Mouse (Mus musculus) thymus, postnatal 36 days (tissue): Measurements from ENCODE around the gene Gm15155.
"Not testable (repeated sequence)": the region's sequence is repeated elsewhere in the genome, so short reads cannot be mapped to it uniquely, and the experiment has no call there.

ENCODE experiments used
- DNase-seq, 2 experiments: peaks; one replicate each; pipeline ENCODE4 v3.0.0; 2022; ENCODE audit warnings: mixed read lengths in 2 of 2

Gm15155 gene

GRCm38 (mm10) chrX:155624341-155624841 is at the start of gene Gm15155:
Gene Gm15155, plus strand, starts transcription at chrX:155624741.
- no peak for DNase-seq

GRCm38 (mm10) chrX:155579791-155580190 is 44.8 kb upstream of the Gm15155 start:
- no peak for DNase-seq

GRCm38 (mm10) chrX:155584586-155584985 is 40.0 kb upstream of the Gm15155 start:
- DNase-seq, result no peak

DNA sequence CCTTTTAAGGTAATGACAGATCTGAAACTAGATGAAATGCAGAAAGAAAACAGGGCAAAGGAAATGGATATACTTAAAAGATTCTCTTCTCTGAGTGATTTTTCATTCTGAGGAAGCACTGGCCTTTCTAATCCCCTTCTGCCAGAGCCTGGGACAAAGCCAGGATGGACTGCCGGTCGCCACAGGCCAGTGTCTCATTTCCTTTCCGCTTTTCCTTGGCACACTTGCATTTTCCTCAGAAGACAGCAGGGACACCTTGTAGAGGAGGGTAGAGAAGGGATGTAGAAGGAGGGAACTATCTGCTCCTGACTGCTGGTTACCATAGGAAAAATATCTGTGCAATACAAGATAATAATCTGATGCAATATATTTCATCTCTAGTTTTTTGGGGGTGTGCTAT is 33.1 kb upstream of the Gm15155 start:
- no peak for DNase-seq

DNA sequence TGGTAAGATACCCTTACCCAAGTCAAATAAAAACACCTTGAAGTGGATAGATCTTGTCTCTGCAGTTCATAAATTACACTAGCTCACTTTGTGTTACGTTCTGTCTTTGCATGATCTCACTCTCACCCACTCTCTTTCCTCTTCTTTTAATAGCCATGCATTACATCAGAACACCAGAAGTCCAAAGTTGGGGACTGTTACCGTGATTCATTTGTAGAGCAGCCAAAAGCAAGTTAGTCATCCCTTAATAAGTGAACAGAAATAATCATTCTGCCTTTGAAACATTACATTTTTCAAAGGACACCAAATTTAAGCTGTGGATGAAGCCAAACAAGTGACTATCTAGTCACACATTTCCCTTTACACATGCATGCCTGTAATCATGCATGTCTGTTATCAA is 32.1 kb upstream of the Gm15155 start:
- no peak for DNase-seq

- DNase-seq, result no peak
These were observed 29.9 kb upstream of the Gm15155 start for GRCm38 (mm10) chrX:155594685-155595084.

DNA sequence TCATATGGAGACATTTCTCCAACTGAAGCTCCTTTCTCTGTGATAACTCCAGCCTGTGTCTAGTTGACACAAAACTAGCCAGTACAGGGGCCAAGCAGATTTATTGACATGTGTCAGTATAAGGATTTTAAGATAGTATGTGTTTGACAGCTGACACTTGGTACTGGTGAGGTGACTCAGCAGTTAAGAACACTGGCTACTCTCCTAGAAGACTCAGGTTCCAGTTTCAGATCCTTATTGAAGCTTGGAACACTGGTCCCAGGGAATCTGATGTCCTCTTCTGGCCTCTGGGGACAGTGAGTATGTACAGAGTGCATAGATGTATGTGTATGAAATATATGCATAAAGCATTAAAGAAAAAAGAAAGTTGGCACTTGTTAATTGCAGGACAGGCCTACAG is 28.2 kb upstream of the Gm15155 start:
- no peak for DNase-seq

DNA sequence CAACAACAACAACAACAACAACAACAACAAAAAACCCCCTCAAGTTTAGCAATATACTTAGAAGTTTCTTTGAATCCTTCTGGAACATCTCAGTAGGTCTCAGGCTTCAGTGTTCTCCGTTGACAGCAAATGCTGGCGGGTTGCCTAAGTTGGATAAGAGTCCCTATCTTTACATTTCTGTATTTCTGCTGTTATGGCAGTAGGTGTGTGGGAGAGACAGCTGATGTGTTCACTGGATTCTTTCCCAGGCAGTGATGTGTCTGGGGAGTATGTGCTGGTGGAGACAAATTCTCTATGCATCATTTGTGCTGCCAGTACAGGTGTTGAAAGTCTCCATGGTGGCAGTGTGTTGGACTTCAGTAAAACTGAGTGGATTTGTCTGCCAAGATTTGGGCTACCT is 23.3 kb upstream of the Gm15155 start:
- DNase-seq, result no peak

- no peak for DNase-seq
These were observed 2.0 kb upstream of the Gm15155 start for GRCm38 (mm10) chrX:155622527-155622926.

DNA sequence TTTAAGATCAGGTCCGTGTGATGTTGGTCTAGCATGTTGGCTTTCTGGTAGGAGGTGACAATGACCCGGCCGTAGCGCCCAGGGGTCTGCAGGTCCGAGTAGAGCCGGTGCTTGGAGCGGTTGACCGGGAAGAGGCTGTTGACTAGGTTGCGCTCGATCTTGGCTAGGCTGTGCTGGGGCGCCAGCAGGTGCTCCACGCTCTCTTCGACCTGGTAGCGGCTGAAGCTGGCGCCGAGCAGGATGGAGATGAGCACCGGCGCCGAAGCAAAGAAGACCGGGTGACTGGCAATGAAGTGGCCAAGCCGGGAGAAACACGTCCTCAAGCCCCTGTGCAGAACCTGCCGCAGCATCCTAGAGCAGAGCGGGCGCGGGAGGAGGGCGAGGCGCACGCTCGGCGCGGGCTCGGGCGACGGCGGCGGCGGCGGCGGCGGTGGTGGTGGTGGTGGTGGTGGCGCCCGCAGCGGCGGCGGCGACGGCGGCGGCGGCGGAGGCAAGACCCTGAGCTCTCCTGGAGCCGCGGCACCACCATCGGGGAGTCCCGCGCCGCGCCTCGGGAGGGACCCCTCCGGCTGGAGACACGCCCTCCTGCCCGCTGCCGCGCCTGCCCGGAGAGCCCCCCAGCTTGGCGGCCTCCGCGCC is 1.5 kb upstream of the Gm15155 start:
- DNase-seq, result peak in 1 of 2 experiments; percentile 5

- DNase-seq, result peak in 1 of 2 experiments; percentile 3
These were observed 750 bp upstream of the Gm15155 start, which contains the start of gene Ptchd1 for GRCm38 (mm10) chrX:155623701-155624281. Gene Ptchd1, minus strand, starts transcription at chrX:155623814.

DNA sequence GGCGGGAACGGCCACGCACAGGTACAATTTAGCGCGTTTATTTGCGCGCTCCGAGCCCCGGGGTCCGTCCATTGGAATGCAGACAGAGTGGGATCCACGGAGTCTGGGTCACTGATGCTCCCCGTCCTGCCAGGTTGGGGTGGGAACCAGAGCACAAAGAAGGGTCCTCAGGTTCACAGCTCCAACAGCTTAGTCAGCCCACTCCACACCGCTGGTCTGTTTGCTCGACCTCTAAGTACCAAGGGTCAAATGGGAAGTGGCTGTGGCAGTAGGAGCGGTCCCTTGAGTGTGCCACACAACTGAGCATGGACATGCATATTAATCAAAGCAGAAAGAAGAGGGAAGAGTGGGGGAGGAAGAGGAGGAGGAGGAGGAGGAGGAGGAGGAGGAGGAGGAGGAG is 354 bp downstream of the Gm15155 start:
- no peak for DNase-seq

DNA sequence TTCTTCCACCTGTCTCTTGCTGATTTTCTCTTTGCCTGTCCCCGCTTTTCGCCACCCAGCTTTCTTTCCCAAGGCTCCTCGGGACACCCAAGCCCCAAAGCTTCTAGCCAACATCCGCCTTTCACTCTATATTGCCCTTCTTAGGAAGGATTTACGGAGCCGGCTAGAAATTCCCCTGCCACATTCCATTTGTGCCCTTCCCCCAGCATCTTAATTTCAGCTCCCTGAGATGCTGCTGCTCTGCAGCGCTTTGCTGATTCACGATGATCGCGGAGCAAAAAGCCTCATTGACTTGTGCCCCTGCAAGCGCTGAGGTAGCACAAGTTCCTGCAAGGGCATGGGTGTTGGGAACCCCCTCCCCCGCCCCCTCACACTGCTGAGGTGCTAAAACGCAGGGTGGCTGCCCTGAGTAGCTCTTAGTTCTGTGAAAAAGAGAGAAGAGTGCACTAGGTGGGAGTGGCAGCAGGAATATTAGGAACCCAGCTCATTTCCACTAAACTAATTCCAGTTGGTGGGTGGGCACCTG is 1.2 kb downstream of the Gm15155 start:
- no peak for DNase-seq

DNA sequence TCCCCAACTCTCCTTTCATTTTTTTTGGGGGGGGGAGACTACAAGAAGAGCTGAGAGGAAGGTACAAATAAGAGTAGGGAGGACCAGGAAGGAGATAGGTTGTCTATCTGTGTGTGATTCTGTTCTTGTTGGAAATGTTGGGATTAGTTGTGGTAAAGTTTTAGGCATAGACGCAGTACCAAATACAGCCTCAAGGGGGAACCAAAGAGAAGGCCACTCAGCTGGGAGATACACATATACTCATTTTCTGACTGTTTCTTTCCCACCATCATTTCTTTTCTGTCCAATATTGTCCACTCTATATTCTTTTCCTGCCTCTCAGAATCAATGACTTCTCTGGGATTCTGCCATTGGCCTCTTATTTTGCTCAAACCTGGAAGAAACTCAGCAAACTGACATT is 19.4 kb downstream of the Gm15155 start:
- no peak for DNase-seq

- DNase-seq, result no peak
These were observed 21.4 kb downstream of the Gm15155 start for GRCm38 (mm10) chrX:155645975-155646374.

DNA sequence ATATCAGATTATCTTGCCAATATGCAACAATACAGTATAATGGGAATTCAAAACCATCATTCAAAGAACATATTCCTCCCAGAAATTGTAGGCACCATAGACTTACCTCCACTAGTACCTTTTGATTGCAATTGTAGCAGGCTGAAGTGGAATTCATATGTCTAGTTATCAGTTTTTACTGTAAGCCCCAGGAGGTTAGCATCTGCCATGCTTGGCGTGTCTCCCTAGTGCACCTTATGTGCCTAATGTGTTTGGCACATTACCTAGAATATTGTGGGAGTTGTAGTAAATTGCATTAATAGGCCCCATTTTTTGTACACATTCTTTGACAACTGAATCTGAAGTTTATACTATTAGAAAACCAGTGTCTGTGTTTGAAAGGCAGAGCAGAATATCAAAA is 33.4 kb downstream of the Gm15155 start:
- DNase-seq, result no peak

- DNase-seq, result not testable (repeated sequence)
These were observed 65.9 kb downstream of the Gm15155 start for GRCm38 (mm10) chrX:155690440-155690839.

- DNase-seq, result no peak
These were observed 99.6 kb downstream of the Gm15155 start for GRCm38 (mm10) chrX:155724157-155724556.

- DNase-seq, result no peak
These were observed 103.8 kb downstream of the Gm15155 start for GRCm38 (mm10) chrX:155728387-155728786.

DNA sequence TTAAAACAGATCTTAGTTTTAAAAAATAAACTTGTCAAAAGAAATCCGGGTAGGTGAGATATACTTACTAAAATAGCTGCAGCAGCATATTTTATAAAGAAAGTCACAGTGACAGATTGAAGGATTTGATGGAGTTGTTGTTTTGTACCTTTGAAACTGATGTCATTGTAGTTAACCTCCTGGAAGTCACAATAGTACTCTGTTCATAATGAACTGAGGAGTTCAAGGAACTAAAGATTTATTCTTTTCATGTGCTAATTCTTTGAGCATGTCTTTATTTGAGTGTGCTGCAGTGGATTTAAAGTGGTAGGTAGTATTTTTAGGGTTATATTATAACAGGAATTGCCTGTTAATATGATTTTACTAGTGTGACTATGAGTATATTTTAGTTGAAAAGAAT is 263.6 kb downstream of the Gm15155 start:
- DNase-seq, result no peak

DNA sequence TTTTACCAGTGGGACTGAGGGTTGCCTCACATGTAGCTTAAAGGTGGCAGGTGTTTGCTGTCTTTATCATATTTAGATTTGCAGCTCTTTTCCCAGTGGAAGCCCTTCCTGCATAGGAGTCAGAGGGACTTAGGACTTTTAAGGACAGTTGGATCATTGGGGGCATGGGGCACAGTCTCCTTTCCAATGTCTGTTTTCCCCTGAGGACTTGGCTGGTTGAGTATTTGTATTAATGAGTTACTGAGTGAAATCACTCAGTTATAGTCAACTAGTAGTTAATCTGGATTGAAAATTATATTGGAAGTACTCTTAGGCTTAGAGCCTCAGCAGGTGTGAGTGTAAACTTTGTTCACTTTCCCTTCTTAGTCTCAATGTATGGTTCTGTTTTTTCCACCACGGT is 275.5 kb downstream of the Gm15155 start:
- no peak for DNase-seq

DNA sequence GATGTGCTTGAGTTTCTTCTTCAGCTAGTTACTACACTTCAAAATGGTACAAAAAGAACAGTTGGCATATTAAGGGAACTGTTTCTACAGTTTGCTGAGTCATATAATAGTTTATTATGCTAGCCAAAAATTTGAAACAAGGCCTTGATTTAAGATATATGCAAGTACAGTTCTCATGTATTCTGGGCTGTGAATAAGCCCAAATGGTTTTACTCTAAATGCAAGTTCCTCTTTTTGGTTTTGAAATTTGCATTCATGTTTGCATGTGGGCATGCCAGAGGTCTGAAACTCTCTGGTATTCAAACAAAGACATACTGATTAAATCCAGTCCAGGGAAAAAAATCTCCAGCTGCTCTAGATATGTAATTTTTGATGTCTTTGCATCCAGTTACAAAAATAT is 277.2 kb downstream of the Gm15155 start:
- DNase-seq, result no peak

GRCm38 (mm10) chrX:155903108-155903507 is 278.6 kb downstream of the Gm15155 start:
- no peak for DNase-seq

GRCm38 (mm10) chrX:156009756-156010155 is 385.2 kb downstream of the Gm15155 start:
- DNase-seq, result no peak
